Mouse (Mus musculus): ENCODE data around the gene Tox4. TPM values are rescaled to one million over a fixed set of nuclear protein-coding genes. Genes with fewer than 3 reads are reported as not detected.
A peak's percentile ranks its signal among the peaks of the same experiment; 100 is the strongest.
"Not testable (repeated sequence)": the region's sequence is repeated elsewhere in the genome, so short reads cannot be mapped to it uniquely, and the experiment has no call there.

Gene Tox4
- polyA plus RNA-seq (2012; rRNA removed) = 27.8 and 29.3 TPM in 2 replicates

DNA sequence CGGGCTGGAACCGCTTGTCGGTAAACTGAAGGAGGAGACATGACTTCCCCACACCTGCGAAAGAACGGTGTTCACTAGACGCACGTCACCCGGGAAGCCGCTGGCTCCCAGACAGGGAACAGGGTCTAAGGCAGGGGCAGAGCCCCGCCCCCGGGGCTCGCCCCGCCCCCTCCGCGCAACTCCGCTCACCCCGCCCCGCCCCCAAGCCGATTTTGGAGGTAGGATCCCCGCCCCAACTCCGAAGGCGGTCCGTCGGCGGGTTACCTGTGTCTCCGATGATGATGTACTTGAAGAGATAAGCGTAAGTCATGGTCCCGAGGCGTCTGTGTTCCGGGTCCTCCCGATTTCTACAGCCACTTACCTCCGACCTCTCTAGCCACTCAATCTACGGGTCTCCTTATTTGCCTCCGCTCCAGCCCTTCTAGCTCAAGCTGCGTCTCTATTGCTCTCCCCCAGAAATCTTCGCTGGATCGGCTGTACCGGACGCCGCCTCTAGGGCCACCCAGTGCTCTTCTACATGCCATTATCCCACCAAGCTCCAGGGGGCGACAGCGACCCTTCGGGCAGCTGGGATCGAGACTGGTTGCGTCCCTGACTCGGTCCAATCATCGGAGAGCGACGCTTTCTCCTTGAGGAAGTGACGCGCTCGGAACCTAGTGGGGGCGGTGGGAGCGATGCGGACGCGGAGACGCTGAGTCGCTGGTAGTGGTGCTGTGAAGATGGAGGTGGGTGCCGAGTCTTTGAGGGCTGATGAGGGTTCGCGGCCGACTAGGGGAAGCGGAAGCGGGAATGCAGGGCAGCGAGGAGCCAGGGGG lies at the start of gene Tox4, which contains the start of gene Rab2b:
Tox4 (plus strand) TSS at position 215 of the 815 bp plus-strand sequence.
Rab2b (minus strand) TSS at position 614 of the 815 bp plus-strand sequence.
- peak; percentile 95 for DNase-seq (ENCODE audit: low spot score)

DNA sequence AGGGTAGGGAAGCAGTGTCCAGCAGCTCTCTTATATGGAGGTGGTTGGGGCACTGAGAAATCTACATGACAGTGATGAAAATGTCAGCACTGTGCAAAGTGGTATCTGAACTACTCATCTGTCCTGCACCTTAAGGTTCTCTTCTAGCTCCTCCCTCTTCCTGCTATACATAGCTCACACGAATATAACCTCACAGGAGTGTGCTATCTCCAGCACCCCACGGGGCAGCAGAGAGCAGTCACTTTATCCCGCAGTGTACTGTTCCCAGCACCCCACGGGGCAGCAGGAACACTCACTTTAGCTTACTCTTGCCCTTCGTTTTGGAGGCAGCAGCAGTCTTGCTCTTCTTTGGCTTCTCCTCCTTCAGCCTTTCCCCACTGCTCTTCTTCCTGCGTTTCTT lies 46.7 kb upstream of the Tox4 start:
- DNase-seq (ENCODE audit: low spot score) = no peak

DNA sequence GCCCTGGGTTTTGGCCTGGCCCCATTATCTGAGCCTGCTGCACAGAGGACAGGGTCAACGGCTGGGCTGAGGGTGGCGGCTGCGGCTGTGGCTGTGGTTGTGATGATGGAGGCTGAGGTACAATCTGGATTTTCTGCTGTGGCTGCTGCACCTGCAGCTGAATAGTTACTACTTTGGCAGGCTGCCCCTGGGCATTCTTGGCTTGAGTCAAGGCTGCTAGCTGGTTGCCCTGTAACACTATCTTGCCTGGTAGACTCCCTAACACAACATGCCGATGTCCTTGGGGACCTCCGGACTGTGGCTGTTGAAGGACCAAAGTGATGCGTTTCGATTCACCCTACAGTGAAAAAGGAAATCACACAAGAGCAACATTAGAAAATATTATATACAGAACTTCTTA lies 43.8 kb upstream of the Tox4 start:
- DNase-seq (ENCODE audit: low spot score) = no peak

DNA sequence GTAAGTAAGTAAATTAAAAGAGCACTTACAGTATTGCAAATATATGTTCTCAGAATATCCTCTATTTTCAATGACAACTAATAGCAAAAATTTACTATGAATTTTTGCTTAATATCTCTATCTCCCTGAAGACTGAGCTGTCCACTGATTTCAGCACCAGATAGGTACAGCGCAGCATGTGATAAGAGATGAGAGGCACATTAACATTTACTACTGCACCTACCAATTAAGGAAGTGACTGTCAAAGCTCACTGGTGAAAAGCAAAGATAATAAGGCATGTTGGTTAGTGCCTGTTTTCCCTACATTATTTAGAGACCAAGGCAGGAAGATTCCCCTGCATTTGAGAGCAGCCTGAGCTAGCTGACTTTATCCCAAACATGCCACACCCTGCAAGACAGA lies 42.7 kb upstream of the Tox4 start:
- DNase-seq (ENCODE audit: low spot score) = no peak

DNA sequence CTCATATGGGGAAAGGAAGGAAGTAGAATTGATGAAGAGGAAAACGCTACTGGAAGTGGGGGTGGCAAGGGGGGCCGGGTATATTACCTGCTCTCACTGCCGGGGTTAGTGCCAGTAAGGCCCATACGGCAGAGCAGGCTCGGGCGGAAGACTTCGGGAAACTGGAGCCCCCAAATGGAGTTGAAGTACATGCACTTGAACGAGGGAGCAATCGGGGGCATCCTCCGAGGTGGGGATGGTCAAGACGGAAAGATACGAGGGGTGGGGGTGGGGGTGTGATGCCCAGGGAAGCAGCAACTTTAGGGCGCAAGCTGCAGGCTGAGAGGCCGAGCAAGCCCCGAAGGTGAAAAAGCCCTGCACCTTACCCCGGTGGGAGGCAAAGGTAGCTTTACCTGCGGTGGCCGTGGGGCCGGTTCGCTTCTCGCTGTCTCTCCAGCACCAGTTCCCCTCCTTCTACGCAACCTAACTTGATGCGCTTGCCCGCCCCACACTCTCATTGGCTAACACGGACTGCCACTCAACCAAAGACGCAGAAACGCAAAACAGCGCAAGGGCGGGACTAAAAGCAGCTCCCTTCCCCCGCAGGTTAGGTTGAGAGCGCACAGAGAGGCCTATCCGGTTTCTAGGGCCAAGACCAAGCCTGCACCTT lies 34.8 kb upstream of the Tox4 start:
- peak; percentile 95 for DNase-seq (ENCODE audit: low spot score)

DNA sequence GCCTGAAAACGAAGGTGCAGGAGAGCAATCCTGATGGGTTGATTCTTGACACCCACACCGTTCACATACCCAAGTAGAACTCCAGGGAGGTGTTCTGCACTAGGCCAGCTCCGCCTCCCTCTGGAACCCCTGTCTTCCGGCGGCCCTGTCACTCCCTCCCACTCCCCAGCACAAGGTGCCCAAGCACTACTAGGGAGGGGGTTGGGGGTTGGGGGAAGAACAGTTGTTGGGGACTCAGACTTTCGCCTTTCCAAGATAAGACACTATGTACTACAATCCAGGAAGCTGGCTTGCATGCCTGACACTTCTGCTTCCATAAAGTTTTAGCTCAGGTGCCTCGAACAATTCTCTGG lies 34.3 kb upstream of the Tox4 start:
- no peak for DNase-seq (ENCODE audit: low spot score)

DNA sequence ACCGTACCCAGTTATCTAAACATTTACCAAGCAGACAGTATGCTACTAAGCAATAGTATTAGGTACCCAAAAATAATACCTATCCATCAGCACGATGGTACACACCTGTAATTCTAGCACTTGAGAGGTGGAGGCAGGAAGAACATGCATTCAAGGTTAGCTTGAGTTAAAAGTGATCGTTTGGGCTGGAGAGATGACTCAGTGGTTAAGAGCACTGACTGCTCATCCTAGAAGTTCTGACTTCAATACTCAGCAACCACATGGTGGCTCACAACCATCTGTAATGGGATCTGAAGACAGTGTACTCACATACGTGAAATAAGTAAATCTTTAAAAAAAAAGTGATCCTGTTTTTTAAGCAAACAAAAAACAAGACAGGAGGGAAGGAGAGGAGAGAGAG lies 32.8 kb upstream of the Tox4 start:
- DNase-seq (ENCODE audit: low spot score) = no peak

DNA sequence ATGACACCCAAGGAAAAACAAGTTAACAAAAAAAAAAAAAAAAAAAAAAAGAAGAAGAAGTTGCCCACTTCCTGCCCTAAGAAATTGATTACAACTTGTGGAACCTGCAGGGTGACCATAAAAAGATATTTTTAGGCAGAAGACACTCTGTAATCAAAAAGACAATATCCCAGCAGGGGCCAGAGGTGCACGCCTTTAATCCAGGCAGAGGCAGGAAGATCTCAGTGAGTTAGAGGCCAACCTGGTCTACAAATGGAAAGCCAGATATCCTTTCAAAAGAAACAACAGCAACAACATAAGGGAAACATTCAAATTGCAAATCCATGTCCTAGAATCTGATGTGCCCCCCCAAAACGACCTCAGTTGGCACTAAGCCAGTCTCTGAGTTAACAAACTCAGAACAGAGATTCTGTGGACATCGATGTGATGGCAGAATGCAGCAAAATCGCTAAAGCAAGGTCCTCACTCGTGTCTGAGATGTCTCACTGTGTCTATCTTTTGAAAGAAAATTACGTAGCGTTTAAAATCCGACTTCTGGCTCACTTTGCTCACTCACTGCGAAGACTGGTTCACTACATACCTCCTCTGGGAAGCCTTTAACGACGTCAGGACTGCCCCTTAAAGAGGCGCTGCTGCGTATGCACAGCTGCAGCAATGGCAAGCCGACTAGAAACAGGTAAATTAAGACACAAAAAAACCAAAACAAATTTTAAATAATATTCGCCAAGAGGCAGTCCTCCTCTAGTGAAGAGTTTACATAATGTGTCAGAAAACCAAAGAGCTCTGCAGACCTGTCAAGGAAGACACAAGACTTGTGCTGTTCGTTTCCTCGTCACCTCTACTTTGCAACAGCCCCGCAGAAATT lies 22.4 kb upstream of the Tox4 start:
- DNase-seq (ENCODE audit: low spot score) = no peak

DNA sequence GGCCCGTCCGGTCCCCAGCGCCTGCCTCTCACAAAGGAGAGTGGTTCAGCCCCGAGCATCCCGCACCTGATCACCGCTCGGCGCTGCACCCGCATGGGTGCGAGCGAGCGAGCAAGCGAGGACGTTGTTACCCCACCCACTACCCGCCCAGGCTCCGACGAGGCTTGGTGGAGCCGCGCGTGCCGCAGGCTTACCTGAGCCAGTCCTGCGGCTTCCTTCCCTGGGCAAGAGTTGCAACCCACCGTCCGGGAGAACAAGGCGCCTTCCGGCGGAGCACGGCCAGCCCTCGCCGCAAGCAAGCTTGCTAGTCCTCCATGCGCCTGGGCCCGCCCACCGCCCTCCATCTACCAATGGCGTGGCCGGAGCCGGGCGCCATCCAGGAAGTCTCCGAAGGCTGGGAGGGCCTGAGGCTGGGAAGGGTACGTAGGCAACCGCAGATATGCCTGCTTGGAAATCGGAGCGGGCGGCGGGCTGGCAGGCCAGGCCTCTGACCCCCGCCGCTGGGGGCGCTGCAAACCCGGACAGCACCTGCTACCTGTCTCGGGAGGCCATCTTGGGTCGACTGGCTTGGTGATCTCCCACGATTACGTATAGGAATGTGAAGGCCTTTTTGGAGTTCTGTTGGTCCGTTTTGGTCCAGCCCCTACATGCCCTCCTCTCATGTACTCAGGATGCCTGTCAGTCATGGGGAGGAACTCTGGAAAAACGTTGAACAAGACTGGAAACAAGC lies 21.3 kb upstream of the Tox4 start, which contains the start of gene Chd8:
Chd8 (minus strand) TSS at position 297 of the 730 bp plus-strand sequence.
- peak; percentile 98 for DNase-seq (ENCODE audit: low spot score)

DNA sequence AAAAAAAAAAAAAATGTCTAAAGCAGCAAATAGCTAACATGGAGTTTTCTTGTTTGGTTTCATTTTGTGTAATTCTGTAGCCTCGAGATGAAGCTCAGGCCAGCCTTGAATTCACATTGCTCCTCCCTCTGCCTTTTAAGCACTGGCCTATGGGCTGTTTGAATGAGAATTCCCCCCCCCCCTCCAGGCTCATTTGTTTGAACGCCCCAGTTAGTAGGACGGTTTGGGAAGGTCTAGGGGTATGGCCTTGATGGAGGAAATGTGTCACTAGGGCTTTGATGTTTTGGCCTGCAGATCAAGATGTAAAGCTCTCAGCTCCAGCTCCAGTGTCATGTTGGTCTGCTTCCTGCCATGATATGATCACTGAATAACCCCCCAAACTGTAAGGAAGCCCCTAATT lies 6.2 kb upstream of the Tox4 start:
- DNase-seq (ENCODE audit: low spot score) = no peak

DNA sequence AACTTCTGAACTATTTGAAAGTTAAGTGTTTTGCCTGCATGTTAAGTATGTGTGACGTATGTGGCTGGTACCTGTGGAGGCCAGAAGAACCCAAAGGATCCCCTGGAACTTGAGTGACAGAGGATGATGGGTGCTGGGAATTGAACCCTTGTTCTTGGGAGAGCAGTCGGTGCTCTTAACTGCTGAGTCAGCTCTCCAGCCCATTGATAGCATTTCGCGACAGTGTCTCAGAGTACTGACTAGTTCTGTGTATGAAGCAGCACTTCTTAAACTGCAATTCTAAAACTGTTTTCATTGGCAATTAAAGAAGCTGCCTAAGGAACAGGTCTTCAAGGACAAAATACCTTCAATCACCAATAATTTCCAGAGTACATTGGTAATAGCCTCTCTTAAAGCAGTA lies 1.7 kb upstream of the Tox4 start:
- DNase-seq (ENCODE audit: low spot score) = no peak

DNA sequence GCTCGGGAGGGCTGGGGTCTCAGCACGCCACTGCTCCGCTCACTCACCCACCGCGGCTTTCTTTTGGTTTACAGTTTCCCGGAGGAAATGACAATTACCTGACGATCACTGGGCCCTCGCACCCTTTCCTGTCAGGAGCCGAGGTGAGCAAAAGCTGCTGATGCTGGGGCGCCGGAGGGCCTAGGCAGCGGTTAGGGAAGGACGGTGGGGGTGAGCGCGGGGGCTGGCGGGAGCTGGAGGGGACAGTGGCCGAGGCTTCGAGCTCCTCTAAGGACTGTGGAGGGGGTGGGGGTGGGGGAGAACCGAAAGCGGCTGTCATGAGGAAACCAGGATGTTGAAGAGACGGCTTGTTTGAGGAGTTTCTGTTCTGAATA lies 788 bp downstream of the Tox4 start:
- no peak for DNase-seq (ENCODE audit: low spot score)

DNA sequence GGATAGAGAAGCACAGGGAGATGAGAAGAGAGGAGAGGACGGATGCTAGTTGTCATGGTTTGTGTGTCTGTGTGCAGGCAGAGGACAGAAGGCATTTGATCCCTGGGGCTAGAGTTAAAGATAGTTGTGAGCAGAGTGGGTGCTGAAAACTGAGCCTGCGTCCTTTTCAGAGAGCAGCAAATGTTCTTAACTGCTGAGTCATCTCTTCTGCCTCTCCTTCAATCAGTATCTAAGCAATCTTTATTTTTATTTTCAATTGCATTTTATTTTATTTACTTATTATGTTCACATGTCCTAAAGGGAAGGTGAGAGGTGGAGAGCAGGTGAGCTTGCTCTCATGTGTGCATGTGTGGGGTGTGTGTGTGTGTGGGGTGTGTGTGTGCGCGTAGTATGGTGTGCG lies 4.7 kb downstream of the Tox4 start:
- DNase-seq (ENCODE audit: low spot score) = no peak

DNA sequence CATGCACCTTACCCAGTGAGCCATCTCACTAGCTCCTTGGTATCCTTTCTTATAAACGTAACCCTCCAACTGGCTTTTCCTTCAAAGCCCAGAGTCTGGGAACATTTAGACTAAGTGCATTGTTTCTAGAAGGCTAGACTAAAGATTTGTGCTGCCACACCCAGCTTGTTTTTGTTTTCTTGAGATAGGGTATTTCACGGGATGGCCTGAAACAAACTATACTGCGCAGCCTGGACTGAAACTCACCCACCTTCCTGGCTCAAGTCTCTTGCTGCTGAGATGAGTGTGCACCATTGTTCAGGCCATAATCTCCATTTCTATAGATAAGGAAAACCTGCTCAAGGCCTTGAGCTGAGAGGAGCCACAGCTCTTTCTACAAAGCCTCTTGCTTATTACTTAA lies 5.2 kb downstream of the Tox4 start:
- DNase-seq (ENCODE audit: low spot score) = no peak

DNA sequence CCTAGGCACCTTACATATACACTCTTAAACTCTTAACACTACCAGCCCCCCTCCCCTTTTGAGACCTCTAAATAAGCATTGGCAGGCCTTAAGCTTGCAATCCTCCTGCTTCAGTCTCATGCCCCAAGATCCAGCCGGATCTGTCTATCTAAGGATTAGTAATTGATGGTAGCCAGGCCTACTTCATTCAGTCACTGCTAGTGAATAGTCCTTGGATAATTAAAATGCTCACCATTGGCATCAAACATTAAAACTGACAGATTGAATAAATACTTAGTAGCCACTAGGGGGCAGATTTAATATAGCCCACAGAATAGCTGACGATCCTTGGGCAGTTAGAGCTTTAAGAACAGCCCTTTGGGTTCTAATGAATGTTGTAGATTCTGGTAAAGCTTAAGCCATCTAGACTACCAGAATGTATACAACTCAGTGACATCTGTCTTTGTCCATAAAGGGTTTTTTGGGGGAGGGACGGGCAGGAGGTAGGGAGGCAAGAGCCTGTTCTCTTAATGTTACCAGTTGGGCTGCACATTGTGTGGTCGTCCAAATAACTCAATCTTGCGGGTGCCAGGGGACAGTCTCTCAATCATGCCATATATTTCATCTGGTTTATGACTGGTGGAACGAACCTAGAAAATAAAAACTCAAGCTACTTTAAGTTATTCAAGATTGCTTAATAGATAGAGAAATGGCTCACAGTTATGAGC lies 16.8 kb downstream of the Tox4 start:
- DNase-seq (ENCODE audit: low spot score) = no peak

DNA sequence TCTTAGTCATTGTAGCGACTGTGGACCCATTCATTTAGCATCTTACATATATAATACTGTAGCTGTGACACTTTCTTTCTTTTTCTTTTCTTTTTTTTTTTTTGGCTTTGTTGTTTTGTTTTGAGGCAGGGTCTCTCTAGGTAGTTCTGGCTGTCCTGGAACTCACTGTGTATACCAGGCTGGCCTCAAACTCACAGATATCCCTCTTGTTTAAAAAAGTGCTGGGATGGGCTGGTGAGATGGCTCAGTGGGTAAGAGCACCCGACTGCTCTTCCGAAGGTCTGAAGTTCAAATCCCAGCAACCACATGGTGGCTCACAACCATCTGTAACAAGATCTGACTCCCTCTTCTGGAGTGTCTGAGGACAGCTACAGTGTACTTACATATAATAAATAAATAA lies 24.6 kb downstream of the Tox4 start:
- DNase-seq (ENCODE audit: low spot score) = not testable (repeated sequence)

DNA sequence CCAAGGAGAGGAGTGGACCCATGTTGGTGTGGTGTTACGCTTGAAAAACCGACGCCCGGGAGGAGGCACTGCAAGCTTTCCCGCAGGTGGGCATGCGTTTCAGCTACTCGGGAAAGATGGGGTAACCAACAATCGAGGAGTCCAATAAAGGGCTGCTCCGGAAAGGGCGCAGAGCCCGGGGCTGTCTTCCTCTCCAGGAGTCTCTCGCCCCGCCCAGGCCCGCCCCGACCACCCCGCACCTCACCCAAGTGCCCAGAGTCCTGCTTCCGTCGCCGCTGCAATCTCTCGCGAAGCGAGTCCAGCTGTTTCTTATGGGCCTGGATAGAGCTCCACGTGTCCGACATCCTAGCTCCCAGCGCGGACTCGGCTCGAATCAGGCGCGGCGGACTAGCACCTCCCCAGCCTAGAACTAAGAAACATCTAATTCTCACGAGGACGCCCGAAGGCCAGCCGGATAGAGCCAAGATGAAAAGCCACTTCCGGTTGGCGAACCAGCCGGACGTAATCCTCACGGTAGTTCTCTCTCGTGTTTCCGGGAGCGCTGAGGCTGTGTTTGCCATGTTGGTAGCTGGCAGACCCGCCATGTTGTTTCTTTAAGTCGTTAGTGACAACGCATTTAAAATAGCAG lies 25.8 kb downstream of the Tox4 start, which contains the start of gene Mettl3:
Mettl3 (minus strand) TSS at position 485 of the 628 bp plus-strand sequence.
- DNase-seq (ENCODE audit: low spot score) = peak; percentile 79

DNA sequence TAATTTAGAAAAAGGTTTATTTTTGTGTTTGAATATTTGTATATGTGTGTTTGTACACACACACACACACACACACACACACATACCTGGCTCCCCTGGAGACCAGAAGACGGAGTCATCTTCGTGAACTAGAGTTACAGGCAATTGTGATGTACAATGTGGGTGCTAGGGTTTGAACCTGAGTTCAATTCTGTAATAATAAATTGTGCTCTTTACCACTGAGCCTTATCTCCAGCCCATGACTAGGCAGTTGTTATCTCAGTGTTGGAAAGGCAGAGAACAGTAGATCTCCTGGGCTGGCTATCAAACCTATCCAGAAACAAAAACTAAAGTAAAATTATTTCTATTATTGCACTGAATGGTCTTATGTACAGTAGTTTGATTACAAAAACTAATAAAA lies 27.2 kb downstream of the Tox4 start:
- DNase-seq (ENCODE audit: low spot score) = no peak

DNA sequence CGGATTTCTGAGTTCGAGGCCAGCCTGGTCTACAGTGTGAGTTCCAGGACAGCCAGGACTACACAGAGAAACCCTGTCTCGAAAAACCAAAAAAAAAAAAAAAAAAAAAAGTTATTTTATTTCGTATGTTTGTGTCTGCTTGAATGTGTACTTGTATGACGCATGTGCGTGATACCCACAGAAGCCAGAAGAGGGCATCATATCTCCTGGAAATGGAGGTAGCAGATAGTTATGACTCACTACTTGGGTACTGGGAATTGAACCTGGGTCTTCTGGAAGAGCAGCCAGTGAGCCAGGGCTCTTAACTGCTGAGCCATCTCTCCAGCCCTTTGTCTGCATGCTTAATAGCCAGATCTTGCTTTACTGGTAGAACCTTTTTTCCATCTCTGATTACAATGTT lies 31.4 kb downstream of the Tox4 start:
- not testable (repeated sequence) for DNase-seq (ENCODE audit: low spot score)

DNA sequence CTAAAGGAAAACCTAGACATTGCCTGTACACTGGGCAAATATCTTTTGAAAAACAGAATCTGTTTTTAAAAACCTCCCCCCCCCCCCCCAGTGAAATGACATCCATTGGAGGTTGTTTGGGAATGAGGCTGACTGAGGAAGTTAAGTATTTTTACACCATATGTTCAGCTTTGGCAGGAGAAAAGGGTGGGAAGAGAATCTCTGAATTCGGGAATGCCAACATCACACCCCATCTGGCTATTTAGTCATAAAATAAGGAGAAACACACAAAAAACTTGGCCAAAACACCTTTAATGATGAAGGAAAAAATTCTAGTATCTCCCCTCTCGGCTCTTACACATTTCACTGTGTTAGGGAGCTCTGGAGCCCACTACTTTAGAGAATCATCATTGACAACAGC lies 32.0 kb downstream of the Tox4 start:
- no peak for DNase-seq (ENCODE audit: low spot score)
